Mouse (Mus musculus) spleen, postnatal 14 days (tissue): ENCODE results near the gene Trim33.

Experiments
- DNase-seq, 2 experiments: peaks; one replicate each; pipeline ENCODE4 v3.0.0; 2021 to 2022; ENCODE audit warnings: low spot score in 2 of 2

The Trim33 gene

GRCm38 (mm10) chr3:103361150-103361549, 82.1 kb downstream of the Trim33 start:
- DNase-seq, result no peak

- DNase-seq, result no peak
These were observed 85.3 kb downstream of the Trim33 start for GRCm38 (mm10) chr3:103364182-103364945.

- DNase-seq, result no peak
These were observed 88.3 kb downstream of the Trim33 start for GRCm38 (mm10) chr3:103367176-103367970.

- DNase-seq, result no peak
These were observed 89.6 kb downstream of the Trim33 start for GRCm38 (mm10) chr3:103368731-103369130.

GRCm38 (mm10) chr3:103374028-103374427, 94.9 kb downstream of the Trim33 start:
- DNase-seq, result peak; percentile 46 to 59

- DNase-seq, result no peak
These were observed 96.2 kb downstream of the Trim33 start for GRCm38 (mm10) chr3:103375181-103375855.

- DNase-seq, result no peak
These were observed 98.9 kb downstream of the Trim33 start for GRCm38 (mm10) chr3:103378018-103378417.

GRCm38 (mm10) chr3:103379371-103379770, 100.3 kb downstream of the Trim33 start:
- DNase-seq, result no peak

GRCm38 (mm10) chr3:103380814-103381213, 101.7 kb downstream of the Trim33 start:
- no peak for DNase-seq

- DNase-seq, result no peak
These were observed 102.3 kb downstream of the Trim33 start for GRCm38 (mm10) chr3:103381441-103381840.

GRCm38 (mm10) chr3:103382872-103383567, 103.9 kb downstream of the Trim33 start:
- peak; percentile 85 to 94 for DNase-seq

GRCm38 (mm10) chr3:103384486-103384885, 105.4 kb downstream of the Trim33 start:
- no peak for DNase-seq

- DNase-seq, result no peak
These were observed 105.9 kb downstream of the Trim33 start for GRCm38 (mm10) chr3:103384949-103385348.

GRCm38 (mm10) chr3:103385383-103386291, 106.5 kb downstream of the Trim33 start:
- DNase-seq, result no peak

GRCm38 (mm10) chr3:103386292-103387031, 107.4 kb downstream of the Trim33 start:
- DNase-seq, result no peak

GRCm38 (mm10) chr3:103392613-103393258, 113.6 kb downstream of the Trim33 start:
- DNase-seq, result no peak

- DNase-seq, result no peak
These were observed 114.4 kb downstream of the Trim33 start for GRCm38 (mm10) chr3:103393283-103394060.

- DNase-seq, result no peak
These were observed 115.0 kb downstream of the Trim33 start for GRCm38 (mm10) chr3:103394121-103394520.

GRCm38 (mm10) chr3:103397523-103397922, 118.4 kb downstream of the Trim33 start:
- DNase-seq, result no peak
